ENCODE assay signal across 15 mouse cellular contexts in genomic region chr7:27222538-27222937, GRCm38 (mm10).
"Had no signal": no experiment of that assay in that cellular context is flagged by ENCODE, and none has a peak within 500 bp of the region (broad histone marks: within the 10 kb centered on the region; RNA-seq: fewer than 3 reads in every experiment).

No protein-coding gene starts in this region.

- H3K9ac ChIP-seq: limb, embryonic 15.5 days; midbrain, embryonic 13.5 days; neural tube, embryonic 15.5 days; stomach, embryonic 15.5 days had no signal

- ATAC-seq: lung, postnatal 0 days; midbrain, embryonic 13.5 days had no signal

- H3K4me3 ChIP-seq: limb, embryonic 15.5 days; midbrain, embryonic 13.5 days; myocyte; neural tube, embryonic 15.5 days; stomach, embryonic 15.5 days had no signal

- H3K27me3 ChIP-seq: limb, embryonic 15.5 days; midbrain, embryonic 13.5 days; neural tube, embryonic 15.5 days; stomach, embryonic 15.5 days had no signal

- H3K9me3 ChIP-seq: limb, embryonic 15.5 days; midbrain, embryonic 13.5 days; neural tube, embryonic 15.5 days; stomach, embryonic 15.5 days had no signal

- DNase-seq: kidney, adult 8-10 months; kidney, postnatal 36 days; layer of hippocampus, adult 9-11 months; layer of hippocampus, postnatal 36 days; lung, adult 2 months; lung, postnatal 36 days; retina, postnatal 1 day; right cerebral cortex, postnatal 4 days; thymus, postnatal 4 days had no signal

- H3K4me2 ChIP-seq: limb, embryonic 15.5 days; midbrain, embryonic 13.5 days; neural tube, embryonic 15.5 days; stomach, embryonic 15.5 days had no signal

- H3K27ac ChIP-seq: limb, embryonic 15.5 days; midbrain, embryonic 13.5 days; neural tube, embryonic 15.5 days; stomach, embryonic 15.5 days had no signal
